Comparison of ENCODE assay signal across 8 mouse cellular contexts in the genomic region with DNA sequence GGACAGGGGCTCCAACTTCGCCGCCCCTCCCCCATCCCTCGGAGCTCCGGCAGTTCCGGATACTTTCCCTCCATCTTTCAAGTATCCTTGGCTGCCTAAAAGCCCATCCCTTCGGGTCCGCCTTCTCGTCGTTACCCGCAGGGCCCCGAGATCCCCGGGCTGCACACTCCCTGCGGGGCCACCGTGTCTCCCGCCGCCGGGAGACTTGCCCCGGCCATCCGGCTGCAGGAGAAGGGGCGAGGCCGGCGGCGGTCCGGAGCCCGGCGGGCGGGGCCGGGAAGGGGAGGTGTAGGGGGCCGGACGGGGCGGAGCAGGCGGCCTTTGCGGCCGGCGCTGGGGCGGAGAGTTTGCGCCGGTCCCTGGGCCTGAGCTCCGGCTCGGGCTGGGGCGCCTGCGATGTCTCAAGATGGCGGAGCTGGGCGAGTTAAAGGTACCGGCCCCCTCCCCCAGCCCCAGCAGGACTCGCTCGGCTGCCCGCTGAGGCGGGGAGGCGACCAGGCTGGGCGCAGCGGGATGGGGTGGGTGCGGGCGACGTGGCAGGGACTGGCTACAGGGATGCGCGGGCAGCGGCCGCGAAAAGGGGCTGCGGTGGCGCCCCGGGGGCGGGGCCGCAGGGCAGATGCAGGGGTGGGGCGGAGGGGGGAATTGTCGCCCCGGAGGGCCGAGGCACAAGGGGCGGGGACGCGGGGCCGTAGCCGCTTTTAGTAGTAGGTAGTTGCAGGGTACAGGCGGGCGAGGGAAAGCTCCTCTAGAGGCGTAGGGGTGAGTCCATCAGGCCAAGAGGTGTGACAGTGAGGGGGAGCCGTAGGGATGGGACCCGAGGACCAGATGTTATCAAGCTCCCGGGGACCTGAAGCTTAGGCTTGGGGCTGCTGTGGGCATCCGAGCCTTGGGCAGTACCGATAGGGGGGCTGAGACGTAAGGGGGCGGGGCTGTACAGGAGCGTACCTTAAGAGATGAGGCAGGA. TPM values are rescaled to one million over a fixed set of nuclear protein-coding genes. Genes with fewer than 3 reads are reported as not detected.
DNase-seq lines count a peak whose midpoint lies in the region; ATAC-seq and TF ChIP-seq lines count a peak whose summit lies in the region.

No protein-coding gene starts in this region.

- ATAC-seq in embryonic facial prominence, embryonic 15.5 days (ENCODE audit: insufficient number of reproducible peaks, low FRiP score, low TSS enrichment, low read depth): peak; percentile 96
- peak; percentile 93 for ATAC-seq in kidney, embryonic 14.5 days (ENCODE audit: low FRiP score, low TSS enrichment)
- peak; percentile 92 for ATAC-seq in limb, embryonic 14.5 days (ENCODE audit: low FRiP score, low read depth)
- peak; percentile 93 for ATAC-seq in midbrain, embryonic 16.5 days

- H3K4me2 ChIP-seq in embryonic facial prominence, embryonic 15.5 days (replicated peaks): peak overlapping the region; percentile 84
- H3K4me2 ChIP-seq in kidney, embryonic 14.5 days (replicated peaks; ENCODE audit: low read depth, low read length): peak overlapping the region; percentile 70
- peak overlapping the region; percentile 72 for H3K4me2 ChIP-seq in limb, embryonic 14.5 days (replicated peaks; ENCODE audit: low read depth, low read length, severe bottlenecking)
- peak overlapping the region; percentile 80 for H3K4me2 ChIP-seq in midbrain, embryonic 16.5 days (ENCODE audit: low read length)

- no peak for TF ChIP-seq CTCF in bone marrow, adult 2 months (IDR thresholded peaks at IDR 0.05; ENCODE audit: control insufficient read depth, insufficient read depth, low read length)
- no peak for TF ChIP-seq CTCF in spleen, adult 2 months (IDR thresholded peaks at IDR 0.05; ENCODE audit: extremely low read depth, insufficient read depth, insufficient read length, insufficient replicate concordance)

- TF ChIP-seq POLR2A in bone marrow, adult 2 months (IDR thresholded peaks at IDR 0.05; ENCODE audit: borderline replicate concordance, control insufficient read depth, low read depth, low read length): 0 out of 2 replicates have a peak, but pooled peaks have one; percentile 24
- TF ChIP-seq POLR2A in limb, embryonic 14.5 days (IDR thresholded peaks at IDR 0.05; ENCODE audit: borderline replicate concordance, extremely low read depth, insufficient read depth, insufficient read length): peak; percentile 64; the same call in 1 of the 2 replicates
- TF ChIP-seq POLR2A in spleen, adult 2 months (IDR thresholded peaks at IDR 0.05; ENCODE audit: low read depth, low read length): peak; percentile 14

- WGBS in bone marrow, adult 2 months: under 1% methylated on average over 83 of the region's 85 CpGs
- under 1% methylated on average over 79 of the region's 85 CpGs for WGBS in embryonic facial prominence, embryonic 15.5 days
- WGBS in kidney, embryonic 14.5 days: under 1% methylated on average over 75 of the region's 85 CpGs
- 2% methylated on average over 61 of the region's 85 CpGs for WGBS in limb, embryonic 14.5 days
- WGBS in midbrain, embryonic 16.5 days: 0% methylated on average over 80 of the region's 85 CpGs
- WGBS in spleen, adult 2 months: under 1% methylated on average over 84 of the region's 85 CpGs

- no peaks in the 10 kb centered on the region for H3K9me3 ChIP-seq in embryonic facial prominence, embryonic 15.5 days (replicated peaks)
- no peaks in the 10 kb centered on the region for H3K9me3 ChIP-seq in kidney, embryonic 14.5 days (ENCODE audit: control insufficient read depth, low read length)
- no peaks in the 10 kb centered on the region for H3K9me3 ChIP-seq in limb, embryonic 14.5 days (ENCODE audit: control insufficient read depth, low read length)
- no peaks in the 10 kb centered on the region for H3K9me3 ChIP-seq in midbrain, embryonic 16.5 days (replicated peaks; ENCODE audit: control insufficient read depth, low read length, poor library complexity, severe bottlenecking)

- H3K27me3 ChIP-seq in embryonic facial prominence, embryonic 15.5 days: no peaks in the 10 kb centered on the region
- H3K27me3 ChIP-seq in kidney, embryonic 14.5 days (ENCODE audit: control insufficient read depth, insufficient read depth, low read length): no peaks in the 10 kb centered on the region
- H3K27me3 ChIP-seq in limb, embryonic 14.5 days (ENCODE audit: control insufficient read depth, insufficient read depth, low read length): no peaks in the 10 kb centered on the region
- no peaks in the 10 kb centered on the region for H3K27me3 ChIP-seq in midbrain, embryonic 16.5 days (ENCODE audit: control insufficient read depth, insufficient read depth, low read depth, low read length)
- H3K27me3 ChIP-seq in spleen, adult 2 months (ENCODE audit: control insufficient read depth, insufficient read depth, low read length): no peaks in the 10 kb centered on the region

- H3K36me3 ChIP-seq in embryonic facial prominence, embryonic 15.5 days: peaks cover 27% of the 10 kb centered on the region
- H3K36me3 ChIP-seq in kidney, embryonic 14.5 days (ENCODE audit: control insufficient read depth, insufficient read depth, low read length): peaks cover 22% of the 10 kb centered on the region
- peaks cover 28% of the 10 kb centered on the region for H3K36me3 ChIP-seq in limb, embryonic 14.5 days (ENCODE audit: control insufficient read depth, insufficient read depth, low read length)
- no peaks in the 10 kb centered on the region; the same call in 1 of the 2 replicates for H3K36me3 ChIP-seq in midbrain, embryonic 16.5 days (ENCODE audit: control insufficient read depth, insufficient read depth, low read length)
- peaks cover 7% of the 10 kb centered on the region for H3K36me3 ChIP-seq in spleen, adult 2 months (ENCODE audit: control insufficient read depth, insufficient read depth, low read length)

- peak; percentile 96 for DNase-seq in A20 (ENCODE audit: low read depth, low spot score)
- peak; percentile 91 to 94 for DNase-seq in heart, adult 9 months (ENCODE audit: low spot score in 2 of 2)
- DNase-seq in limb, embryonic 14.5 days (ENCODE audit: low spot score): peak; percentile 89
- DNase-seq in spleen, adult 2 months (ENCODE audit: low read depth in 1 of 2, low spot score in 2 of 2): peak; percentile 59 to 89

- H3K4me3 ChIP-seq in bone marrow, adult 2 months (replicated peaks; ENCODE audit: control insufficient read depth, low read depth, low read length): peak overlapping the region; percentile 90
- peak overlapping the region; percentile 91 for H3K4me3 ChIP-seq in embryonic facial prominence, embryonic 15.5 days (replicated peaks)
- H3K4me3 ChIP-seq in kidney, embryonic 14.5 days (ENCODE audit: low read length): peak overlapping the region; percentile 78
- H3K4me3 ChIP-seq in limb, embryonic 14.5 days (replicated peaks; ENCODE audit: low read length): peak overlapping the region; percentile 81
- H3K4me3 ChIP-seq in midbrain, embryonic 16.5 days (ENCODE audit: low read depth, low read length): peak overlapping the region; percentile 91
- H3K4me3 ChIP-seq in spleen, adult 2 months (ENCODE audit: extremely low read depth, insufficient read depth, insufficient read length): peak overlapping the region; percentile 100

- H3K4me1 ChIP-seq in bone marrow, adult 2 months (ENCODE audit: control insufficient read depth, insufficient read depth, low read length): no peaks in the 10 kb centered on the region; the same call in 1 of the 2 replicates
- peaks cover 30% of the 10 kb centered on the region for H3K4me1 ChIP-seq in embryonic facial prominence, embryonic 15.5 days
- H3K4me1 ChIP-seq in kidney, embryonic 14.5 days (ENCODE audit: control insufficient read depth, insufficient read depth, low read length): peaks cover 23% of the 10 kb centered on the region
- H3K4me1 ChIP-seq in limb, embryonic 14.5 days (ENCODE audit: control insufficient read depth, insufficient read depth, low read length): peaks cover 14% of the 10 kb centered on the region
- H3K4me1 ChIP-seq in midbrain, embryonic 16.5 days (ENCODE audit: control insufficient read depth, insufficient read depth, low read length): peaks cover 9% of the 10 kb centered on the region
- peaks cover 4% of the 10 kb centered on the region; the same call in 1 of the 2 replicates for H3K4me1 ChIP-seq in spleen, adult 2 months (ENCODE audit: control insufficient read depth, insufficient read depth, insufficient read length)

- peak overlapping the region; percentile 86 for H3K9ac ChIP-seq in embryonic facial prominence, embryonic 15.5 days
- peak overlapping the region; percentile 87 for H3K9ac ChIP-seq in kidney, embryonic 14.5 days (ENCODE audit: low read depth, low read length)
- peak overlapping the region; percentile 79 for H3K9ac ChIP-seq in limb, embryonic 14.5 days (ENCODE audit: low read depth, low read length, severe bottlenecking)
- H3K9ac ChIP-seq in midbrain, embryonic 16.5 days (ENCODE audit: low read depth, low read length): peak overlapping the region; percentile 91

- H3K27ac ChIP-seq in bone marrow, adult 2 months (ENCODE audit: control insufficient read depth, insufficient read depth, low read depth, low read length, poor library complexity): peak overlapping the region; percentile 99
- peak overlapping the region; percentile 91 for H3K27ac ChIP-seq in embryonic facial prominence, embryonic 15.5 days (replicated peaks)
- H3K27ac ChIP-seq in kidney, embryonic 14.5 days (ENCODE audit: low read depth, low read length): peak overlapping the region; percentile 81
- peak overlapping the region; percentile 91 for H3K27ac ChIP-seq in limb, embryonic 14.5 days (replicated peaks; ENCODE audit: low read depth, low read length)
- peak overlapping the region; percentile 90 for H3K27ac ChIP-seq in midbrain, embryonic 16.5 days (ENCODE audit: low read length)
- H3K27ac ChIP-seq in spleen, adult 2 months (ENCODE audit: insufficient read depth, low read length): peak overlapping the region; percentile 95

RNA-seq across cellular contexts. Expression of a gene that starts 0.9 kb away (rescaled TPM):
- polyA plus RNA-seq in bone marrow, adult 2 months (2011; ENCODE audit: insufficient read depth, insufficient read length, low replicate concordance, missing spikeins): 22.0 and 34.9 TPM in 2 replicates
- 65.4 and 74.1 TPM in 2 replicates for polyA plus RNA-seq in embryonic facial prominence, embryonic 15.5 days (2015; fragmentation: Nextera tagmentation; extraction: Ambion mirVana)
- 36.5 and 55.7 TPM in 2 replicates for polyA plus RNA-seq in kidney, embryonic 14.5 days (2014; fragmentation: Nextera tagmentation; extraction: Ambion mirVana)
- polyA plus RNA-seq in limb, embryonic 14.5 days (2012; rRNA removed): 100 and 112 TPM in 2 replicates
- polyA plus RNA-seq in limb, embryonic 14.5 days (2014; fragmentation: Nextera tagmentation; extraction: Ambion mirVana): 52.2 and 53.4 TPM in 2 replicates
- 38.7 and 41.6 TPM in 2 replicates for polyA plus RNA-seq in midbrain, embryonic 16.5 days (2015; fragmentation: Nextera tagmentation; extraction: Ambion mirVana)
- polyA plus RNA-seq in spleen, adult 2 months (2012; rRNA removed): 30.9 and 31.0 TPM in 2 replicates

RNA-seq across cellular contexts. Expression of a gene that starts 11.3 kb away (rescaled TPM):
- 1.4 TPM in 1 of 2 replicates, not detected in the other for polyA plus RNA-seq in bone marrow, adult 2 months (2011; ENCODE audit: insufficient read depth, insufficient read length, low replicate concordance, missing spikeins)
- 15.3 and 16.3 TPM in 2 replicates for polyA plus RNA-seq in embryonic facial prominence, embryonic 15.5 days (2015; fragmentation: Nextera tagmentation; extraction: Ambion mirVana)
- polyA plus RNA-seq in kidney, embryonic 14.5 days (2014; fragmentation: Nextera tagmentation; extraction: Ambion mirVana): 10.4 and 10.8 TPM in 2 replicates
- polyA plus RNA-seq in limb, embryonic 14.5 days (2012; rRNA removed): 8.3 and 9.8 TPM in 2 replicates
- polyA plus RNA-seq in limb, embryonic 14.5 days (2014; fragmentation: Nextera tagmentation; extraction: Ambion mirVana): 13.5 and 14.6 TPM in 2 replicates
- polyA plus RNA-seq in midbrain, embryonic 16.5 days (2015; fragmentation: Nextera tagmentation; extraction: Ambion mirVana): 16.0 and 17.2 TPM in 2 replicates
- polyA plus RNA-seq in spleen, adult 2 months (2012; rRNA removed): 4.5 and 4.8 TPM in 2 replicates

RNA-seq across cellular contexts. Expression of a gene that starts 27.1 kb away (rescaled TPM):
- polyA plus RNA-seq in bone marrow, adult 2 months (2011; ENCODE audit: insufficient read depth, insufficient read length, low replicate concordance, missing spikeins): 5.4 and 15.5 TPM in 2 replicates
- polyA plus RNA-seq in embryonic facial prominence, embryonic 15.5 days (2015; fragmentation: Nextera tagmentation; extraction: Ambion mirVana): 10.2 TPM in 2 replicates
- polyA plus RNA-seq in kidney, embryonic 14.5 days (2014; fragmentation: Nextera tagmentation; extraction: Ambion mirVana): 0.33 and 0.37 TPM in 2 replicates
- 1.9 and 3.7 TPM in 2 replicates for polyA plus RNA-seq in limb, embryonic 14.5 days (2012; rRNA removed)
- 2.7 and 4.2 TPM in 2 replicates for polyA plus RNA-seq in limb, embryonic 14.5 days (2014; fragmentation: Nextera tagmentation; extraction: Ambion mirVana)
- polyA plus RNA-seq in midbrain, embryonic 16.5 days (2015; fragmentation: Nextera tagmentation; extraction: Ambion mirVana): 2.9 and 3.2 TPM in 2 replicates
- 0.74 and 0.97 TPM in 2 replicates for polyA plus RNA-seq in spleen, adult 2 months (2012; rRNA removed)

RNA-seq across cellular contexts. Expression of a gene that starts 30.4 kb away (rescaled TPM):
- 19.6 and 26.5 TPM in 2 replicates for polyA plus RNA-seq in bone marrow, adult 2 months (2011; ENCODE audit: insufficient read depth, insufficient read length, low replicate concordance, missing spikeins)
- polyA plus RNA-seq in embryonic facial prominence, embryonic 15.5 days (2015; fragmentation: Nextera tagmentation; extraction: Ambion mirVana): 32.3 and 32.8 TPM in 2 replicates
- polyA plus RNA-seq in kidney, embryonic 14.5 days (2014; fragmentation: Nextera tagmentation; extraction: Ambion mirVana): 30.3 and 38.5 TPM in 2 replicates
- 40.5 and 41.0 TPM in 2 replicates for polyA plus RNA-seq in limb, embryonic 14.5 days (2012; rRNA removed)
- polyA plus RNA-seq in limb, embryonic 14.5 days (2014; fragmentation: Nextera tagmentation; extraction: Ambion mirVana): 23.3 and 26.3 TPM in 2 replicates
- polyA plus RNA-seq in midbrain, embryonic 16.5 days (2015; fragmentation: Nextera tagmentation; extraction: Ambion mirVana): 33.3 and 34.0 TPM in 2 replicates
- 24.8 and 26.8 TPM in 2 replicates for polyA plus RNA-seq in spleen, adult 2 months (2012; rRNA removed)

RNA-seq across cellular contexts. Expression of a gene that starts 30.4 kb away (rescaled TPM):
- 12.2 and 17.2 TPM in 2 replicates for polyA plus RNA-seq in bone marrow, adult 2 months (2011; ENCODE audit: insufficient read depth, insufficient read length, low replicate concordance, missing spikeins)
- 39.8 and 42.0 TPM in 2 replicates for polyA plus RNA-seq in embryonic facial prominence, embryonic 15.5 days (2015; fragmentation: Nextera tagmentation; extraction: Ambion mirVana)
- polyA plus RNA-seq in kidney, embryonic 14.5 days (2014; fragmentation: Nextera tagmentation; extraction: Ambion mirVana): 49.6 and 72.1 TPM in 2 replicates
- polyA plus RNA-seq in limb, embryonic 14.5 days (2012; rRNA removed): 24.4 and 27.1 TPM in 2 replicates
- 46.1 and 46.4 TPM in 2 replicates for polyA plus RNA-seq in limb, embryonic 14.5 days (2014; fragmentation: Nextera tagmentation; extraction: Ambion mirVana)
- polyA plus RNA-seq in midbrain, embryonic 16.5 days (2015; fragmentation: Nextera tagmentation; extraction: Ambion mirVana): 71.4 and 75.8 TPM in 2 replicates
- 11.3 and 15.1 TPM in 2 replicates for polyA plus RNA-seq in spleen, adult 2 months (2012; rRNA removed)

Comparison
In these comparisons a context has a peak if more than half of its experiments do, and no peak if none do; other contexts are left out.
1. Peak in every context shown above with its lines: DNase-seq, ATAC-seq, H3K4me3 ChIP-seq and H3K27ac ChIP-seq.
2. POLR2A ChIP-seq: peak in every context shown above with its lines; median percentile 64 in limb, embryonic 14.5 days; 24 in bone marrow, adult 2 months; 14 in spleen, adult 2 months.